Mouse (Mus musculus): ENCODE data around the gene Acod1.

- TF ChIP-seq POLR2A (IDR thresholded peaks at IDR 0.05; ENCODE audit: insufficient read depth, low read depth, low read length) (no peak), EP300 (IDR thresholded peaks at IDR 0.05; ENCODE audit: insufficient read depth, low read depth, low read length) (no peak), CTCF (IDR thresholded peaks at IDR 0.05) (no peak)
Measured at GRCm38 (mm10) chr14:103073825-103074224, 27.0 kb downstream of the Acod1 start.

Data from heart, adult 2 months (tissue).